Mouse (Mus musculus): ENCODE measurements around the gene Pip4k2b.
"Not testable (repeated sequence)": the region's sequence is repeated elsewhere in the genome, so short reads cannot be mapped to it uniquely, and the experiment has no call there.

The Pip4k2b gene

GRCm38 (mm10) chr11:97747773-97748172 lies 3.3 kb upstream of the Pip4k2b start:
- DNase-seq, result no peak

- no peak for DNase-seq
Observed at GRCm38 (mm10) chr11:97745331-97745721, 822 bp upstream of the Pip4k2b start.

- DNase-seq, result peak; percentile 98
Observed at GRCm38 (mm10) chr11:97744718-97745330, 320 bp upstream of the Pip4k2b start.

GRCm38 (mm10) chr11:97743423-97743822 lies 1.1 kb downstream of the Pip4k2b start:
- no peak for DNase-seq

- DNase-seq, result no peak
Observed at GRCm38 (mm10) chr11:97742591-97742990, 1.9 kb downstream of the Pip4k2b start.

GRCm38 (mm10) chr11:97742157-97742556 lies 2.3 kb downstream of the Pip4k2b start:
- no peak for DNase-seq

- DNase-seq, result peak; percentile 36
Observed at GRCm38 (mm10) chr11:97740190-97740589, 4.3 kb downstream of the Pip4k2b start.

- DNase-seq, result no peak
Observed at GRCm38 (mm10) chr11:97739155-97739554, 5.3 kb downstream of the Pip4k2b start.

- DNase-seq, result no peak
Observed at GRCm38 (mm10) chr11:97738703-97739102, 5.8 kb downstream of the Pip4k2b start.

- no peak for DNase-seq
Observed at GRCm38 (mm10) chr11:97737600-97737999, 6.9 kb downstream of the Pip4k2b start.

GRCm38 (mm10) chr11:97736645-97737044 lies 7.9 kb downstream of the Pip4k2b start:
- no peak for DNase-seq

GRCm38 (mm10) chr11:97734810-97735209 lies 9.7 kb downstream of the Pip4k2b start:
- not testable (repeated sequence) for DNase-seq

GRCm38 (mm10) chr11:97733689-97734088 lies 10.8 kb downstream of the Pip4k2b start:
- DNase-seq, result no peak

- no peak for DNase-seq
Observed at GRCm38 (mm10) chr11:97728730-97729129, 15.8 kb downstream of the Pip4k2b start.

GRCm38 (mm10) chr11:97728311-97728710 lies 16.2 kb downstream of the Pip4k2b start:
- DNase-seq, result no peak

GRCm38 (mm10) chr11:97723709-97724108 lies 20.8 kb downstream of the Pip4k2b start:
- no peak for DNase-seq

GRCm38 (mm10) chr11:97721338-97721737 lies 23.2 kb downstream of the Pip4k2b start:
- DNase-seq, result no peak

- no peak for DNase-seq
Observed at GRCm38 (mm10) chr11:97719041-97719440, 25.5 kb downstream of the Pip4k2b start.

- no peak for DNase-seq
Observed at GRCm38 (mm10) chr11:97718281-97718860, 26.1 kb downstream of the Pip4k2b start.

GRCm38 (mm10) chr11:97717369-97718280 lies 26.9 kb downstream of the Pip4k2b start:
- DNase-seq, result no peak

- DNase-seq, result no peak
Observed at GRCm38 (mm10) chr11:97716021-97716420, 28.5 kb downstream of the Pip4k2b start.

- DNase-seq, result no peak
Observed at GRCm38 (mm10) chr11:97714784-97715760, 29.4 kb downstream of the Pip4k2b start.

GRCm38 (mm10) chr11:97714356-97714755 lies 30.1 kb downstream of the Pip4k2b start:
- no peak for DNase-seq

All from right cerebral cortex, postnatal 14 days (tissue).